Mouse (Mus musculus): Measurements from ENCODE around the gene Asphd1. TPM values are rescaled to one million over a fixed set of nuclear protein-coding genes. Genes with fewer than 3 reads are reported as not detected.

The Asphd1 gene
- polyA plus RNA-seq (2011; ENCODE audit: insufficient read length, low read depth, missing spikeins): 0.30 TPM in 1 of 2 replicates, not detected in the other

- Histone ChIP-seq H3K4me3 (ENCODE audit: insufficient read depth, low read length) (peak within 1 kb of the TSS; percentile 22; the same call in 1 of the 2 replicates), H3K4me1 (ENCODE audit: control insufficient read depth, insufficient read depth, low read length) (no peaks in the 10 kb centered on the region), H3K27ac (ENCODE audit: insufficient read depth, low read length) (no peak within 1 kb of the TSS)
- TF ChIP-seq POLR2A (IDR thresholded peaks at IDR 0.05; ENCODE audit: low read depth, low read length) (no peak), CTCF (IDR thresholded peaks at IDR 0.05; ENCODE audit: borderline replicate concordance, insufficient read depth, low read length) (no peak)
Measured at GRCm38 (mm10) chr7:126949403-126949792, at the start of gene Asphd1. Gene Asphd1, minus strand, starts transcription at chr7:126949582.

GRCm38 (mm10) chr7:126996449-126996848 is 47.1 kb upstream of the Asphd1 start:
- no peaks in the 10 kb centered on the region for H3K4me1 ChIP-seq (ENCODE audit: control insufficient read depth, insufficient read depth, low read length)
- no peak overlapping the region for H3K27ac ChIP-seq (ENCODE audit: insufficient read depth, low read length)
- TF ChIP-seq CTCF (IDR thresholded peaks at IDR 0.05; ENCODE audit: borderline replicate concordance, insufficient read depth, low read length) (no peak), POLR2A (IDR thresholded peaks at IDR 0.05; ENCODE audit: low read depth, low read length) (no peak)
- no peak overlapping the region for H3K4me3 ChIP-seq (ENCODE audit: insufficient read depth, low read length)

GRCm38 (mm10) chr7:126988816-126989215 is 39.4 kb upstream of the Asphd1 start:
- Histone ChIP-seq H3K4me3 (ENCODE audit: insufficient read depth, low read length) (no peak overlapping the region), H3K4me1 (ENCODE audit: control insufficient read depth, insufficient read depth, low read length) (no peaks in the 10 kb centered on the region), H3K27ac (ENCODE audit: insufficient read depth, low read length) (no peak overlapping the region)
- no peak for TF ChIP-seq POLR2A (IDR thresholded peaks at IDR 0.05; ENCODE audit: low read depth, low read length)
- TF ChIP-seq CTCF (IDR thresholded peaks at IDR 0.05; ENCODE audit: borderline replicate concordance, insufficient read depth, low read length): no peak

- Histone ChIP-seq H3K4me3 (ENCODE audit: insufficient read depth, low read length) (no peak overlapping the region), H3K27ac (ENCODE audit: insufficient read depth, low read length) (no peak overlapping the region), H3K4me1 (ENCODE audit: control insufficient read depth, insufficient read depth, low read length) (no peaks in the 10 kb centered on the region)
- TF ChIP-seq POLR2A (IDR thresholded peaks at IDR 0.05; ENCODE audit: low read depth, low read length) (no peak), CTCF (IDR thresholded peaks at IDR 0.05; ENCODE audit: borderline replicate concordance, insufficient read depth, low read length) (peak; percentile 43; the same call in 1 of the 2 replicates)
Measured at GRCm38 (mm10) chr7:126986319-126986718, 36.9 kb upstream of the Asphd1 start.

- H3K4me3 ChIP-seq (ENCODE audit: insufficient read depth, low read length): no peak overlapping the region
- no peaks in the 10 kb centered on the region for H3K4me1 ChIP-seq (ENCODE audit: control insufficient read depth, insufficient read depth, low read length)
- no peak overlapping the region for H3K27ac ChIP-seq (ENCODE audit: insufficient read depth, low read length)
- TF ChIP-seq POLR2A (IDR thresholded peaks at IDR 0.05; ENCODE audit: low read depth, low read length): no peak
- no peak for TF ChIP-seq CTCF (IDR thresholded peaks at IDR 0.05; ENCODE audit: borderline replicate concordance, insufficient read depth, low read length)
Measured at GRCm38 (mm10) chr7:126984667-126985444, 35.5 kb upstream of the Asphd1 start.

- TF ChIP-seq POLR2A (IDR thresholded peaks at IDR 0.05; ENCODE audit: low read depth, low read length): no peak
- no peak for TF ChIP-seq CTCF (IDR thresholded peaks at IDR 0.05; ENCODE audit: borderline replicate concordance, insufficient read depth, low read length)
- Histone ChIP-seq H3K4me3 (ENCODE audit: insufficient read depth, low read length) (no peak overlapping the region), H3K4me1 (ENCODE audit: control insufficient read depth, insufficient read depth, low read length) (no peaks in the 10 kb centered on the region), H3K27ac (ENCODE audit: insufficient read depth, low read length) (no peak overlapping the region)
Measured at GRCm38 (mm10) chr7:126983113-126983512, 33.7 kb upstream of the Asphd1 start.

GRCm38 (mm10) chr7:126982054-126982453 is 32.7 kb upstream of the Asphd1 start:
- H3K27ac ChIP-seq (ENCODE audit: insufficient read depth, low read length): no peak overlapping the region
- no peak overlapping the region for H3K4me3 ChIP-seq (ENCODE audit: insufficient read depth, low read length)
- no peak for TF ChIP-seq POLR2A (IDR thresholded peaks at IDR 0.05; ENCODE audit: low read depth, low read length)
- TF ChIP-seq CTCF (IDR thresholded peaks at IDR 0.05; ENCODE audit: borderline replicate concordance, insufficient read depth, low read length): no peak
- no peaks in the 10 kb centered on the region for H3K4me1 ChIP-seq (ENCODE audit: control insufficient read depth, insufficient read depth, low read length)

- Histone ChIP-seq H3K27ac (ENCODE audit: insufficient read depth, low read length) (no peak overlapping the region), H3K4me3 (ENCODE audit: insufficient read depth, low read length) (no peak overlapping the region), H3K4me1 (ENCODE audit: control insufficient read depth, insufficient read depth, low read length) (no peaks in the 10 kb centered on the region)
- TF ChIP-seq CTCF (IDR thresholded peaks at IDR 0.05; ENCODE audit: borderline replicate concordance, insufficient read depth, low read length) (no peak), POLR2A (IDR thresholded peaks at IDR 0.05; ENCODE audit: low read depth, low read length) (no peak)
Measured at GRCm38 (mm10) chr7:126981601-126982000, 32.2 kb upstream of the Asphd1 start.

- no peak overlapping the region for H3K27ac ChIP-seq (ENCODE audit: insufficient read depth, low read length)
- H3K4me3 ChIP-seq (ENCODE audit: insufficient read depth, low read length): no peak overlapping the region
- TF ChIP-seq CTCF (IDR thresholded peaks at IDR 0.05; ENCODE audit: borderline replicate concordance, insufficient read depth, low read length) (no peak), POLR2A (IDR thresholded peaks at IDR 0.05; ENCODE audit: low read depth, low read length) (no peak)
- H3K4me1 ChIP-seq (ENCODE audit: control insufficient read depth, insufficient read depth, low read length): no peaks in the 10 kb centered on the region
Measured at GRCm38 (mm10) chr7:126978841-126979240, 29.5 kb upstream of the Asphd1 start.

- Histone ChIP-seq H3K27ac (ENCODE audit: insufficient read depth, low read length) (0 out of 2 replicates have a peak overlapping the region, but pooled peaks have one; percentile 24), H3K4me3 (ENCODE audit: insufficient read depth, low read length) (peak overlapping the region; percentile 98), H3K4me1 (ENCODE audit: control insufficient read depth, insufficient read depth, low read length) (no peaks in the 10 kb centered on the region)
- TF ChIP-seq POLR2A (IDR thresholded peaks at IDR 0.05; ENCODE audit: low read depth, low read length) (0 out of 2 replicates have a peak, but pooled peaks have one; percentile 10), CTCF (IDR thresholded peaks at IDR 0.05; ENCODE audit: borderline replicate concordance, insufficient read depth, low read length) (no peak)
Measured at GRCm38 (mm10) chr7:126976878-126977459, 27.6 kb upstream of the Asphd1 start.
